Mouse (Mus musculus) liver, embryonic 14.5 days (tissue): Measurements from ENCODE around the gene Trim26. TPM values are rescaled to one million over a fixed set of nuclear protein-coding genes. Genes with fewer than 3 reads are reported as not detected.
A peak's percentile ranks its signal among the peaks of the same experiment; 100 is the strongest.
"Not testable (repeated sequence)": the region's sequence is repeated elsewhere in the genome, so short reads cannot be mapped to it uniquely, and the experiment has no call there.

Source experiments
- ATAC-seq: fragments of 200-750 bp; cut with Nextera tagmentation; 2 replicates; pipeline ENCODE4 v1.8.0; 2017; ENCODE audit warnings: moderate number of reproducible peaks, mild to moderate bottlenecking, moderate library complexity; ENCODE audit not compliant: insufficient read depth
- DNase-seq, 3 experiments: peaks; one replicate each; pipeline ENCODE4 v3.0.0-alpha.2; 2012 to 2013; ENCODE audit warnings: low read depth in 3 of 3, low spot score in 3 of 3
- H3K27ac ChIP-seq: fragments of 300-500 bp; sonication (generic); 2 replicates; pipeline ENCODE4 v1.5.1; 2014; ENCODE audit warnings: moderate library complexity, mild to moderate bottlenecking, control low read depth, inconsistent platforms
- H3K27me3 ChIP-seq: fragments of 300-500 bp; sonication (generic); 2 replicates; pipeline ENCODE4 v1.6.1; 2014; ENCODE audit warnings: mild to moderate bottlenecking, low read length, moderate library complexity; ENCODE audit not compliant: control insufficient read depth, insufficient read depth
- H3K36me3 ChIP-seq: fragments of 300-500 bp; sonication (generic); replicated peaks from 2 replicates; pipeline ENCODE4 v1.6.1; 2014; ENCODE audit warnings: low read depth; ENCODE audit not compliant: control insufficient read depth, insufficient read depth
- H3K4me1 ChIP-seq, 2 experiments: fragments of 200-500 bp in 1 of 2; fragments of 300-500 bp in 1 of 2; sonication (generic) in 1 of 2; replicated peaks; 2 replicates each; pipeline ENCODE4 v1.6.1; 2012 to 2014; ENCODE audit warnings: antibody characterized with exemption in 1 of 2, inconsistent platforms in 1 of 2, low read length in 1 of 2; ENCODE audit not compliant: control insufficient read depth in 2 of 2, insufficient read depth in 2 of 2
- H3K4me2 ChIP-seq: fragments of 300-500 bp; sonication (generic); 2 replicates; pipeline ENCODE4 v1.6.1; 2014; ENCODE audit warnings: low read depth, mild to moderate bottlenecking, control low read depth, moderate library complexity
- H3K4me3 ChIP-seq, 2 experiments: fragments of 200-500 bp in 1 of 2; fragments of 300-500 bp in 1 of 2; sonication (generic) in 1 of 2; 2 replicates each; pipeline ENCODE4 v1.5.1; 2012 to 2014; ENCODE audit warnings: low read depth in 2 of 2, low read length in 2 of 2, mild to moderate bottlenecking in 2 of 2, control low read depth in 1 of 2, inconsistent platforms in 1 of 2, moderate library complexity in 1 of 2; ENCODE audit not compliant: insufficient read depth in 1 of 2
- H3K9ac ChIP-seq: fragments of 300-500 bp; sonication (generic); replicated peaks from 2 replicates; pipeline ENCODE4 v1.6.1; 2014; ENCODE audit warnings: mild to moderate bottlenecking, control low read depth, moderate library complexity
- H3K9me3 ChIP-seq: fragments of 300-500 bp; sonication (generic); 2 replicates; pipeline ENCODE4 v1.6.1; 2016; ENCODE audit warnings: low read length, mixed read lengths; ENCODE audit not compliant: control insufficient read depth
- CTCF ChIP-seq: IDR thresholded peaks from 2 replicates; pipeline ENCODE4 v1.5.1; 2016; ENCODE audit warnings: antibody characterized with exemption, low read depth, control low read depth
- EP300 ChIP-seq: IDR thresholded peaks from 2 replicates; pipeline ENCODE4 v1.6.1; 2016; ENCODE audit warnings: antibody characterized with exemption, low read depth
- WGBS: fragments of 180-500 bp; shearing (Covaris S2); extraction: QIAGEN DNeasy Blood & Tissue Kit; methylation state at CpG from one replicate; pipeline ENCODE4 v1.1.7; 2014; ENCODE audit not compliant: insufficient replicate concordance; 5-methylcytosine and 5-hydroxymethylcytosine counted together
- polyA plus RNA-seq, 2 experiments: library from polyadenylated mRNA; depleted of rRNA in 1 of 2; stranded (reverse) in 1 of 2; unstranded in 1 of 2; fragments of >200 nt; fragmentation: Nextera tagmentation in 1 of 2; extraction: Ambion mirVana in 1 of 2; gene quantifications; 2 replicates each; pipeline versions ENCODE4 v1.2.1 to v1.2.3; 2012 to 2014

Gene Trim26
- polyA plus RNA-seq (2012; rRNA removed) (6.6 and 8.6 TPM in 2 replicates), polyA plus RNA-seq (2014; fragmentation: Nextera tagmentation; extraction: Ambion mirVana) (6.7 and 7.9 TPM in 2 replicates)

- H3K4me3 ChIP-seq: peak within 1 kb of the TSS; percentile 64 to 67
- H3K27me3 ChIP-seq: no peaks in the 10 kb centered on the region
- TF ChIP-seq CTCF (no peak), EP300 (no peak)
- H3K4me2 ChIP-seq: peak within 1 kb of the TSS; percentile 80
- peaks cover 11 to 13% of the 10 kb centered on the region in 2 experiments for H3K4me1 ChIP-seq
- under 1% methylated on average over 58 of the region's 58 CpGs for WGBS
- no peaks in the 10 kb centered on the region for H3K9me3 ChIP-seq
- DNase-seq: peak; percentile 95 to 97 (median 96)
- H3K27ac ChIP-seq: peak within 1 kb of the TSS; percentile 63
- peak within 1 kb of the TSS; percentile 69 for H3K9ac ChIP-seq
- no peaks in the 10 kb centered on the region for H3K36me3 ChIP-seq
- peak; percentile 98 for ATAC-seq
These were observed at the start of gene Trim26 for GRCm38 (mm10) chr17:36836874-36837647. TSS of gene Trim26 (plus strand) at chr17:36837134.

GRCm38 (mm10) chr17:36788351-36788750 lies 48.6 kb upstream of the Trim26 start:
- Histone ChIP-seq H3K9me3 (no peaks in the 10 kb centered on the region), H3K27ac (no peak overlapping the region), H3K4me2 (no peak overlapping the region), H3K27me3 (no peaks in the 10 kb centered on the region), H3K9ac (no peak overlapping the region), H3K36me3 (no peaks in the 10 kb centered on the region), H3K4me1 (no peaks in the 10 kb centered on the region), H3K4me3 (no peak overlapping the region)
- TF ChIP-seq EP300 (no peak), CTCF (no peak)
- 60% methylated on average over 2 of the region's 2 CpGs for WGBS
- DNase-seq (no peak), ATAC-seq (no peak)

GRCm38 (mm10) chr17:36788801-36789200 lies 48.1 kb upstream of the Trim26 start:
- ATAC-seq, H3K9me3 ChIP-seq, H3K36me3 ChIP-seq, H3K27ac ChIP-seq, H3K27me3 ChIP-seq, H3K4me1 ChIP-seq, H3K4me3 ChIP-seq, H3K9ac ChIP-seq, H3K4me2 ChIP-seq: not testable (repeated sequence)
- DNase-seq: peak; percentile 20 to 25 (median 22)
- peak; percentile 73 for TF ChIP-seq CTCF

- WGBS: 67% methylated on average over 10 of the region's 10 CpGs
- DNase-seq (no peak), ATAC-seq (no peak)
- H3K9ac ChIP-seq: no peak overlapping the region
- H3K9me3 ChIP-seq: no peaks in the 10 kb centered on the region
- no peaks in the 10 kb centered on the region for H3K4me1 ChIP-seq
- TF ChIP-seq CTCF (no peak), EP300 (no peak)
- H3K4me2 ChIP-seq: no peak overlapping the region
- H3K27me3 ChIP-seq: no peaks in the 10 kb centered on the region
- no peaks in the 10 kb centered on the region for H3K36me3 ChIP-seq
- H3K4me3 ChIP-seq: no peak overlapping the region
- H3K27ac ChIP-seq: no peak overlapping the region
These were observed 37.4 kb upstream of the Trim26 start for GRCm38 (mm10) chr17:36799493-36799892.

GRCm38 (mm10) chr17:36799921-36800462 lies 36.9 kb upstream of the Trim26 start:
- not testable (repeated sequence) for DNase-seq, H3K27me3 ChIP-seq, ATAC-seq, H3K36me3 ChIP-seq, H3K27ac ChIP-seq, H3K4me1 ChIP-seq, H3K4me3 ChIP-seq, H3K4me2 ChIP-seq, H3K9me3 ChIP-seq, H3K9ac ChIP-seq
- 36% methylated on average over 4 of the region's 4 CpGs for WGBS
